Mouse (Mus musculus): Measurements from ENCODE around the gene Zfp454. TPM values are rescaled to one million over a fixed set of nuclear protein-coding genes. Genes with fewer than 3 reads are reported as not detected.

Zfp454 gene
- not detected in 2 replicates for total RNA-seq (2017)

DNA sequence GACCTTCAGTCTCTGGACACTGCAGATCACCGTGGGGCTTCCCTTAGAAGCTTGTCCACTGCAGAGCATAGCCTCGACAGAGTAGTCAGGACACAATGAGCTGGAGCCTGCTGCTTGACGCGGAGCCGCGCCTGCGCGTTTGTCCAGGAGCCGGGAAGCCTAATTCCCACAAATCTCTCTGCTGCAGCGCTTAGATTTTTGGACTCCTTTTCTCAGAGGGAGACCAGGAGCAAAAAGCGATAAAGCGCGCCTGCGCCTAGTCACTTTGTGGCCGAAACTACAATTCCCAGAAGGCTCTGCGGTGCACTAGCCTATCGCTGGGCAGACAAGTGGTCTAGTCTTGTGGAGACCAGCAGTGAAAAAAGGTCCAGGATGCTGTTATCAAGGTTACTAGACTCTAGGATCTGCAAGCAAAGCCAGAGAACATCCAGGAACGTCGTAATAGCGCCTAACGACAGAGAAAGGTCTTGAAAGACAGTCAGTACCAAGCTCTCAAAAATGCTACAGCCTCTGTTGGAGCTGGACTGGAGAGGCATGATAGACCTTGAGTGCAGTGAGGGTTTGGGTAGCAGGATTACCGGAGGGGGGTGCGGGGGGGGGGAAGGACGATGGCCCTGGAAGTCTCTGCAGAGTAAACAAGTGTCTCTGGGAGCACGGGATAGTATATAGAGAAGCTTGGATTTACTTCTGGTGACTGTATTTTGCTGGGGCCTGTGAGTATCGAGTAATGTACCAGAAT is at the start of gene Zfp454:
TSS of gene Zfp454 (minus strand) at position 262 of the 739 bp plus-strand sequence.
- peak in 1 of 2 experiments; percentile 46; a peak in 1 of 4 replicates for ATAC-seq (replicated peaks in 1 of 2; ENCODE audit: insufficient read depth in 1 of 2, low FRiP score in 2 of 2, low TSS enrichment in 1 of 2, low read depth in 1 of 2, poor library complexity in 2 of 2, severe bottlenecking in 2 of 2)

- no peak for ATAC-seq (replicated peaks in 1 of 2; ENCODE audit: insufficient read depth in 1 of 2, low FRiP score in 2 of 2, low TSS enrichment in 1 of 2, low read depth in 1 of 2, poor library complexity in 2 of 2, severe bottlenecking in 2 of 2)
These were observed 44.6 kb upstream of the Zfp454 start for GRCm38 (mm10) chr11:50932040-50932439.

- ATAC-seq (replicated peaks in 1 of 2; ENCODE audit: insufficient read depth in 1 of 2, low FRiP score in 2 of 2, low TSS enrichment in 1 of 2, low read depth in 1 of 2, poor library complexity in 2 of 2, severe bottlenecking in 2 of 2), result peak; percentile 84
These were observed 44.0 kb upstream of the Zfp454 start, which contains the start of gene Zfp354b for GRCm38 (mm10) chr11:50931451-50931866. TSS of gene Zfp354b (minus strand) at chr11:50931633.

DNA sequence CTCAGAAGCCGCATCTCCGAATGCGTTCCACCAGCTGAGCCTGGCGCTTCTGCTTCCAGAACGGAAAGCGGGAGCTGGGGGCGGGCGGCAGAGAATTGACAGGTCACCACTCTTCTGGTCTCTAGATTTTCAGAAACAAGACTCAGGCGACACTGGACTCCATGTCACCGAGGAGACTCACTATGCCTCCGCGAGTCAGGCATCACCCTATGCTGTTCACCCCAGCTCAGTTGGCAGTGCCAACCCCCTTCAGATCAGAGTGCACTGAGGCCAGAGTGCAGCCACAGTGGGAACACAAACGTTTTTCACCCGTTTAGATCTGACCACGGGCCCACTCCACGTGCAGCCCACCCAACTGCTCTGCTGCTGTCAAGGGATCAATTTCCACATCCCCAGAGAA is 43.6 kb upstream of the Zfp454 start:
- peak; percentile 12 to 34; a peak in 1 of 4 replicates for ATAC-seq (replicated peaks in 1 of 2; ENCODE audit: insufficient read depth in 1 of 2, low FRiP score in 2 of 2, low TSS enrichment in 1 of 2, low read depth in 1 of 2, poor library complexity in 2 of 2, severe bottlenecking in 2 of 2)

- no peak for ATAC-seq (replicated peaks in 1 of 2; ENCODE audit: insufficient read depth in 1 of 2, low FRiP score in 2 of 2, low TSS enrichment in 1 of 2, low read depth in 1 of 2, poor library complexity in 2 of 2, severe bottlenecking in 2 of 2)
These were observed 43.1 kb upstream of the Zfp454 start for GRCm38 (mm10) chr11:50930469-50931014.

- ATAC-seq (replicated peaks in 1 of 2; ENCODE audit: insufficient read depth in 1 of 2, low FRiP score in 2 of 2, low TSS enrichment in 1 of 2, low read depth in 1 of 2, poor library complexity in 2 of 2, severe bottlenecking in 2 of 2), result peak; percentile 99
These were observed 28.3 kb upstream of the Zfp454 start, which contains the start of gene Zfp2 for GRCm38 (mm10) chr11:50915671-50916320. TSS of gene Zfp2 (minus strand) at chr11:50916165.

DNA sequence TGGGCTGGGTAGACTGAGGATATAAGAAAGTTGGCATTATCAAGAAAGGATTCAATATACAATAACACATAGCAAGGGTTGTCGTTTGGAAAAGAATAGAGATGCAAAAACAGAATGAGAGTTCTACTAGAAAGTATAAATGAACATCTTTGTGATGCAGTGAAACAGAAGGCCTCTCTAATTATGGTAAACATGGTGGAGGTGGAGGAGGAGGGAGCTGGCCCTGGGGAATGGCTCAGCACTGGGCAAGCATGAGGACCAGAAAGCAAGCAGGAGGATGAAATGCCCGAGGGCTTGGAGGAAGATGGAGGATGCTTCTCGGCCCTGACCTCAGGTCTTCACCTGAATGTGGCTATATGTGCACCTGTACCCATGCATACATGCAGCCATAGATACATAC is 27.0 kb upstream of the Zfp454 start:
- ATAC-seq (replicated peaks in 1 of 2; ENCODE audit: insufficient read depth in 1 of 2, low FRiP score in 2 of 2, low TSS enrichment in 1 of 2, low read depth in 1 of 2, poor library complexity in 2 of 2, severe bottlenecking in 2 of 2), result no peak

- ATAC-seq (replicated peaks in 1 of 2; ENCODE audit: insufficient read depth in 1 of 2, low FRiP score in 2 of 2, low TSS enrichment in 1 of 2, low read depth in 1 of 2, poor library complexity in 2 of 2, severe bottlenecking in 2 of 2), result no peak
These were observed 25.9 kb upstream of the Zfp454 start for GRCm38 (mm10) chr11:50913301-50913700.

GRCm38 (mm10) chr11:50908136-50908535 is 20.7 kb upstream of the Zfp454 start:
- ATAC-seq (replicated peaks in 1 of 2; ENCODE audit: insufficient read depth in 1 of 2, low FRiP score in 2 of 2, low TSS enrichment in 1 of 2, low read depth in 1 of 2, poor library complexity in 2 of 2, severe bottlenecking in 2 of 2), result no peak

DNA sequence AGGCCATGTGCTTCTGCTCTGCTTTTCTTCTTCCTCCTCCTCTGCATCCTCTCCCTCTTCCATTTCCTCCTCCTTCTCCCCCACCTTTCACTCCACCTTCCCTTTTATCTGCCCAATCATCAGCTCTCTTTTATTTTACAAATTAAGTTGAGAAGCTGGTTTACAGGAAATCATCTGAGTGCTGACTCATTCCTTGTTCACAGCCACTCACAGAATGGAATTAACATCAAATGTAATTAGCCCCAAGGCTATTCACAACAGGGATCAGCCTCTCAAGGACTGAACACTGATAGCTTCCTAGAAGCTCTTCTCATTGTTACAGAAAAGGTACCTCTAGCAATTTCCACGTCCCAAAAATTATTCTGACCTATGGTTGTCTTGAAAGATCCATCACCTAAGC is 9.9 kb upstream of the Zfp454 start:
- no peak for ATAC-seq (replicated peaks in 1 of 2; ENCODE audit: insufficient read depth in 1 of 2, low FRiP score in 2 of 2, low TSS enrichment in 1 of 2, low read depth in 1 of 2, poor library complexity in 2 of 2, severe bottlenecking in 2 of 2)

DNA sequence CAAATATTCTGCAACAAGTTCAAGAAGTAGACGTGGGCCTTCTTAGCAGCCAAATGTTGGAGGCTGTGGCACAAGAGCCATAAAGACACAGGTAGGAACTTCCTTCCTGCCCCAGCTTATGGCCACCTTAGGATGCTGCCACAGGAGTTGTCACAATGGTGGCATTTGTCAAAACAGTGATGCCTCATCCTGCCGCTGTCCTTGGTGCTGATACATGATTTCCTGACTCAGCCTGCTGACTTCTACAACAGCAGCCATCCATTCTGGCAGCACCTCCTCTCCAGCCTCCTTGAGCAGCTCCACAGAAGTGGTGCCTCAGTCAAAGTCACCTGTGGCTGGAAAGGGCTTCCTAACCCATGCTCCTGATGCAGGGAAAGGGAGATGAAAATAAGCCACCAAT is 5.0 kb upstream of the Zfp454 start:
- no peak for ATAC-seq (replicated peaks in 1 of 2; ENCODE audit: insufficient read depth in 1 of 2, low FRiP score in 2 of 2, low TSS enrichment in 1 of 2, low read depth in 1 of 2, poor library complexity in 2 of 2, severe bottlenecking in 2 of 2)

DNA sequence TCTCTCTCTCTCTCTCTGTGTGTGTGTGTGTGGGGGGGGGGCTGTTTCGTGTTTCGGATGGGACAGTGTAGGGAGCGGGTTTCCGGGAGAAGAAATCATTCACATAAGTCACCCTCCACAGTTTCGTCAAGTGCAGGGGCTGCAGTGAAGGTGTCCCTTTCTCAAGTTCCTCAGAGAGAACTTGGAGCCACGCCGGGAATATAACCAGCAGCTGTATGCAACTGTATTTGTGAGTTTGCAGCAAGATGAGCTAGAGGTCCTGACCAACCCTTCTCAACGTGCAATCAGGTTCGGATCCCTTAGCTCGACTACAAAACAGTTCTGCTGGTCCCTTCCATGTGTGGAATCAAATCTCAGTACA is 538 bp downstream of the Zfp454 start:
- ATAC-seq (replicated peaks in 1 of 2; ENCODE audit: insufficient read depth in 1 of 2, low FRiP score in 2 of 2, low TSS enrichment in 1 of 2, low read depth in 1 of 2, poor library complexity in 2 of 2, severe bottlenecking in 2 of 2), result no peak

GRCm38 (mm10) chr11:50886231-50886932 is 1.1 kb downstream of the Zfp454 start:
- no peak for ATAC-seq (replicated peaks in 1 of 2; ENCODE audit: insufficient read depth in 1 of 2, low FRiP score in 2 of 2, low TSS enrichment in 1 of 2, low read depth in 1 of 2, poor library complexity in 2 of 2, severe bottlenecking in 2 of 2)

DNA sequence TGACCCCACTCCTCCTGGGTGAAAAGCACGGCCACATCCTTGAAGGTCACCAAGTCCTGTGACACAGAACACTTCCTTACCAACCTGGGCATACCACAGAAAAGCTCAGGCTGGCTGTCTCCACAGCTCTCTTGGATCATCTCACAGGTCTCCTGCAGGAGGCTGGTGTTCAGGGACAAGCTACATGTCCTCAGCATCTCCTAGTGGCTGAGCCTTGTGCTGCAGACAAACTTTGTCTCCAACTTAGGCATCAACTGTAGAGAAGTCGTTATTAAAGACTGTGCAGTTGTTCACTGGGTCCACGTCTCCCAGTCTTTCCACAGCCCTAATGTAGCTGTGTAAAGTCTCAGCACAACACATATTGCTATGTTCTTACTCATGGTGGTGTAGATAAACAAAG is 3.7 kb downstream of the Zfp454 start:
- 0 out of 4 replicates have a peak, but pooled peaks of 1 of the 2 experiments have one; percentile 25 for ATAC-seq (replicated peaks in 1 of 2; ENCODE audit: insufficient read depth in 1 of 2, low FRiP score in 2 of 2, low TSS enrichment in 1 of 2, low read depth in 1 of 2, poor library complexity in 2 of 2, severe bottlenecking in 2 of 2)

GRCm38 (mm10) chr11:50878641-50879040 is 8.8 kb downstream of the Zfp454 start:
- ATAC-seq (replicated peaks in 1 of 2; ENCODE audit: insufficient read depth in 1 of 2, low FRiP score in 2 of 2, low TSS enrichment in 1 of 2, low read depth in 1 of 2, poor library complexity in 2 of 2, severe bottlenecking in 2 of 2), result no peak

DNA sequence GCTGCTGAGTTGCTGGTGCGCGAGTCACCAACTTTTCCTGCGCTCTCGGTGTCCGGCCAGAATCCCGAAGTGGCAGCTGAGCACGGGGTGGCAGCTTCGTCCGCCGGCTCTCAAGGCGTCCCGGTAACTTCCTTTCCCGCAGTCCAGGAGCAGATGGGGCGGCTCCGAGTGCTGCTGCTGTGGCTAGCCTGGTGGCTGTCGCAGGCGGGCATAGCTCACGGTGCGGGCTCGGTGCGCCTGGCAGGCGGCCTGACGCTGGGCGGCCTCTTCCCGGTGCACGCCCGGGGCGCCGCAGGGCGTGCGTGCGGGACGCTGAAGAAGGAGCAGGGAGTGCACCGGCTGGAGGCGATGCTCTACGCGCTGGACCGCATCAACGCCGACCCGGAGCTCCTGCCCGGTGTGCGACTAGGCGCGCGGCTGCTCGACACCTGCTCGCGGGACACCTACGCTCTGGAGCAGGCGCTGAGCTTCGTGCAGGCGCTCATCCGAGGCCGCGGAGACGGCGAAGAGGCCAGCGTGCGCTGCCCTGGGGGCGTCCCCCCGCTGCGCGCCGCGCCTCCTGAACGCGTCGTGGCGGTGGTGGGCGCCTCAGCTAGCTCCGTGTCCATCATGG is 36.4 kb downstream of the Zfp454 start:
- peak; percentile 20 to 22; a peak in 1 of 4 replicates for ATAC-seq (replicated peaks in 1 of 2; ENCODE audit: insufficient read depth in 1 of 2, low FRiP score in 2 of 2, low TSS enrichment in 1 of 2, low read depth in 1 of 2, poor library complexity in 2 of 2, severe bottlenecking in 2 of 2)

DNA sequence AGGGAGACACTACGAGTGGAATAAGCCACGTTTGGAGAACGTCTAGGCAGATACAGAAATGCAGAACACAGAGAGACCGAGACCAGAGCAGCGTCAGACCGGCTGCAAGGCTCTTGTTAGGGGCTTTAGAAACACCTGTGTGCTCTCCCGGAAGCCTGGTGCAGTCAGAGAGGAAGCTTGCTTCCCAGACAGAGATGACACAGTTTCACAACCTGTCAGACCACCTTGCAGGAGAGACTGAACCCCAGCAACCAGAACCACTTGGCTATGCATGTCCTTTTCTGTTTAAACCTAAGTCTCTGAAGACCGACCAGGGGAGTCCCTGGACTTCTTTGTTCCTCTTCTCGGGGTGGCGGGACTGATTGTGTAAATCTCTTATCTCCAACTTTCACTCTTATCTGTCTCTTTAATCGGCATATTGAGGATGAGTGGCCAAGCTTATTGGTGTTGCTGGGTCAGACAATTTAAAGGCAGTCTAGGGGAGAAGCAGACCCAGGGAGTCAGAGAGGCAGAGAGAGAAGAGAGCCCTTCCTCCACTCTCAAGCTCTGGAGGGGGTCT is 37.2 kb downstream of the Zfp454 start, which contains the start of gene Grm6:
TSS of gene Grm6 (plus strand) at position 509 of the 559 bp plus-strand sequence.
- peak; percentile 59 to 65; a peak in 3 of 4 replicates for ATAC-seq (replicated peaks in 1 of 2; ENCODE audit: insufficient read depth in 1 of 2, low FRiP score in 2 of 2, low TSS enrichment in 1 of 2, low read depth in 1 of 2, poor library complexity in 2 of 2, severe bottlenecking in 2 of 2)

Data from hematopoietic stem cell, adult 5-6 weeks (primary cell).